Mouse (Mus musculus): ENCODE data around the gene Tex33. TPM values are rescaled to one million over a fixed set of nuclear protein-coding genes. Genes with fewer than 3 reads are reported as not detected.

Tex33 gene
- polyA plus RNA-seq, 1 experiment, result not detected

DNA sequence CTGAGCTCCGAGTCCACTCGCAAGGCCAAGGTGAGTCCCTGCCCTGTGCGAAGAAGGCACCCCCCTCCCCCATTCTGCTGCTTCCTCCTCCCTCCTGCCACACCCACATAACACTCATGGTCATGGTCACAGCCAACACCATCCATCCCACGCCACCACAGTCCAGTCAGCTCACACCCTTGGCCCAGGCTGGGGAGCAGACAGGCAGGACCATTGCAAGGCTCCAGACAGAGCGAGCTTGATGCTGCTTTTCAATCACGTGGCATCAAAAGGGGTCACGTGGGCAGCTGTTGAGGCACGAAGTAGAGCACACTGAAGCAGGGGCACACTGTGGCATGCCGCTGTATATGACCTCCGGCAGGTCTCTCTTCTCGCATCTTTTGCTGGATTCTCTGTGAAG, 40.0 kb upstream of the Tex33 start:
- TF ChIP-seq CTCF (IDR thresholded peaks at IDR 0.05; ENCODE audit: control insufficient read depth, insufficient read depth, low read length) (no peak), POLR2A (IDR thresholded peaks at IDR 0.05; ENCODE audit: borderline replicate concordance, control insufficient read depth, low read depth, low read length) (no peak)
- no peak overlapping the region for H3K4me3 ChIP-seq (replicated peaks; ENCODE audit: control insufficient read depth, low read depth, low read length)
- WGBS, result 82% methylated on average over 11 of the region's 11 CpGs
- H3K4me1 ChIP-seq (ENCODE audit: control insufficient read depth, insufficient read depth, low read length), result peaks cover 2% of the 10 kb centered on the region; the same call in 1 of the 2 replicates
- no peak overlapping the region for H3K27ac ChIP-seq (ENCODE audit: control insufficient read depth, insufficient read depth, low read depth, low read length, poor library complexity)

DNA sequence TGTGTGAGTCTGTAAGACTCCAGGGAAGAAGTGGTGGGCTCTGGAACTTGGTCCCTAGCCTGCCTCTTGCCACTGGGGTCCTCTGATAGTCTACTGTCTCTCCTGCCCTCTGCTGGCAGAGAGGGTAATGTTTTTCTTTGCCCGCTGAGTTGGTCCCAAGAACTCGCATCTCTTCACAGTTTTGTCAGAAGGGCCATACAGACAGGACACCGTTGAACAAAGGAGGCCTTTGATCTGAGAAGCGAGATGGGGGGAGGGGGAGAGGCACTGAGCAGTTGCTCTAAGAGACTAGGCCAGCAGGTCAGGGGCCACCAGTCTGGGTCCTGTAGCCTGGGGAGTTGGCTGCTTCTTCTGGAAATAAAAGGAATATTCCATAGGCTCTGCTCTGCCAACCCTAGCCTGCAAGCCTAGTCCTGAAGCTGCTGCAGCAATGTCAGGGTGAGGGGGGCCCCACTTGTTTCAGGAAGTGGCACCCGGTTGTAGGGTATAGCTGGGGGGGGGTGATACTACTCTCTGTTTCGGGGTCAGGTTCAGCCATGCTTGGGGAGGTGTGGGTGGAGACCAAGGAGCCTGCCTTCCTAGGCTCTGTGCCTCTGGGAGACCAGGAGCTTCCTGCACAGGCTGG, 39.3 kb upstream of the Tex33 start:
- WGBS, result 36% methylated on average over 6 of the region's 6 CpGs
- peaks cover 2% of the 10 kb centered on the region; the same call in 1 of the 2 replicates for H3K4me1 ChIP-seq (ENCODE audit: control insufficient read depth, insufficient read depth, low read length)
- no peak overlapping the region for H3K27ac ChIP-seq (ENCODE audit: control insufficient read depth, insufficient read depth, low read depth, low read length, poor library complexity)
- H3K4me3 ChIP-seq (replicated peaks; ENCODE audit: control insufficient read depth, low read depth, low read length), result no peak overlapping the region
- TF ChIP-seq CTCF (IDR thresholded peaks at IDR 0.05; ENCODE audit: control insufficient read depth, insufficient read depth, low read length), result peak; percentile 52; the same call in 1 of the 2 replicates
- no peak for TF ChIP-seq POLR2A (IDR thresholded peaks at IDR 0.05; ENCODE audit: borderline replicate concordance, control insufficient read depth, low read depth, low read length)

DNA sequence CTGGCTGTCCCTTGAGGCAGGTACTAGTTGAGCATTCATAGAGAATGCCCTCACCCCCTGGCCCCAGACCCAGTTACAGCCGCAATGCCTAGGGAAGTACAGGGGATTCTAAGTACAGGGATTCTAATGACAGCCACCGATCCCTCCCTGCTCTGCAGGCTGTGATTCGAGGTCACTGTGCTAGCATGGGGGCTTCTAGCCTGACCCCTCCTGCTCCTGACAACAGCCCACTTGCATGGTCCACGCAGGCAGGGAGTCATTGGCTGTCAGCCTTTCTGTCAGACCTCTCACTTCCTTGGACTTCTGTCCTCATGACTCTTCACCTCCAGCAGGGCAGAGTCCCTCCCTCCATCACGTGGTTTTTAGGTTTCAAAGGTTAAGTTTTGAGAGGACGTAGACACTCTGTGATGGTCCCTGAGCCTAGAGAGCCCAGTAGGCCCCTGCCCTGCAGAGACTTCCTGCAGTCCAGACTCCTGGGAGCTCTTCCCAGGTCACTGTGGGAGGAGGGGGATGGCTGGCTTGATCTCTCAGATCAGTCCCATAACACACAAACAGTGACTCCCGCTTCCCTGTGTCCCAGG, 35.9 kb upstream of the Tex33 start:
- WGBS, result 74% methylated on average over 7 of the region's 7 CpGs
- TF ChIP-seq CTCF (IDR thresholded peaks at IDR 0.05; ENCODE audit: control insufficient read depth, insufficient read depth, low read length) (no peak), POLR2A (IDR thresholded peaks at IDR 0.05; ENCODE audit: borderline replicate concordance, control insufficient read depth, low read depth, low read length) (no peak)
- Histone ChIP-seq H3K4me1 (ENCODE audit: control insufficient read depth, insufficient read depth, low read length) (no peaks in the 10 kb centered on the region), H3K27ac (ENCODE audit: control insufficient read depth, insufficient read depth, low read depth, low read length, poor library complexity) (no peak overlapping the region), H3K4me3 (replicated peaks; ENCODE audit: control insufficient read depth, low read depth, low read length) (no peak overlapping the region)

DNA sequence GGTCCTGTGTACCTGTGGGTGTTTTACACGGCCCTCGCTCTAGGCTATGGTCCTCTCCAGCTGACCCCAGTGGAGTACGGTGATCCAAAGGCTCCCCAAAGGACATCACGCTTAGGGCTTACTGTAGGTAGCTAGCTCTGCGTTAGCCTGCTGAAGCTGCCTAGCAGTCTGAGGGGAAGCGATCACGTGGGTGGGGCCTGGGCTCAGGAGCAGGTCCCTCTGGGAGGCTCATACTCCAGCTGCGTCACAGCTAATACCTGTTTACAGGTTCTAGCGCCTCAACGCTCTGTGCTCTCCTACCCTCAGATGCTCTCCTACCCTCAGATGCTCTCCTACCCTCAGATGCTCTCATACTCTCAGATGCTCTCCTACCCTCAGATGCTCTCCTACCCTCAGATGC, 35.2 kb upstream of the Tex33 start:
- TF ChIP-seq POLR2A (IDR thresholded peaks at IDR 0.05; ENCODE audit: borderline replicate concordance, control insufficient read depth, low read depth, low read length) (no peak), CTCF (IDR thresholded peaks at IDR 0.05; ENCODE audit: control insufficient read depth, insufficient read depth, low read length) (no peak)
- no peaks in the 10 kb centered on the region; the same call in 1 of the 2 replicates for H3K4me1 ChIP-seq (ENCODE audit: control insufficient read depth, insufficient read depth, low read length)
- no peak overlapping the region for H3K4me3 ChIP-seq (replicated peaks; ENCODE audit: control insufficient read depth, low read depth, low read length)
- H3K27ac ChIP-seq (ENCODE audit: control insufficient read depth, insufficient read depth, low read depth, low read length, poor library complexity), result no peak overlapping the region
- 86% methylated on average over 10 of the region's 10 CpGs for WGBS

DNA sequence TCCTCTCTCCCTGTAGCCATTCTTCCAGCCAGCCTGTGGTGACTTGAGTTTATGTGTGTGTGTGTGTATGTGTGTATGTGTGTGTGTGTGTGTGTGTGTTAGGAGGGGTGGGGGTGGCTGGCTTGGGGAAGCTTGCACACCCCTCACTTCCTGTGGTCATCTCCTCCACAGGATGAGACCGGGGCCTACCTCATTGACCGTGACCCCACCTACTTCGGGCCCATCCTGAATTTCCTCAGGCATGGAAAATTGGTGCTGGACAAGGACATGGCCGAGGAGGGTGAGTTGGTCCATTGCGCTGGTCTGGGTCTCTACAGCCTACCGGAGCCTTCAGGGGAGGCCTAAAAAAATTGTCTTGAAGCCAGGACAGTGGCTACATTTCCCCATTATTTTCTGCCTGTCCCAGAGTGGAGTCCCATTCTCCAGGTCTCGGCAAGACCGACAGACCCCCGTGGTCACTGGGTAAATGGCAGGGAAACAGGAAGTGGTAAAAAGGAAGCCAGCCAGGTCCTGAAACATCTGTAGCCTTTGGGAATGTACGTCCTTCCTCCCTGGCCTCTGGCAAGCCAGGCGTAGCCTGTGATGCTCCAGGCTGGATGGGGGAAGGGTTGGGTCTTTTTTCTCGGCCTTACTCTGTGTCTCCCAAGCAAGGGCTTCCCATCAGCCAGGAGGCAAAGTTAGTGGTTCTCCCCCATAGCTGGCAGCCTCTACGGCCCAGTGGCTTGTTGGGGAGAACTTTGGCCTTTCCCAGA, 34.3 kb upstream of the Tex33 start:
- WGBS, result 61% methylated on average over 13 of the region's 13 CpGs
- TF ChIP-seq POLR2A (IDR thresholded peaks at IDR 0.05; ENCODE audit: borderline replicate concordance, control insufficient read depth, low read depth, low read length), result no peak
- no peak for TF ChIP-seq CTCF (IDR thresholded peaks at IDR 0.05; ENCODE audit: control insufficient read depth, insufficient read depth, low read length)
- Histone ChIP-seq H3K4me3 (replicated peaks; ENCODE audit: control insufficient read depth, low read depth, low read length) (no peak overlapping the region), H3K27ac (ENCODE audit: control insufficient read depth, insufficient read depth, low read depth, low read length, poor library complexity) (no peak overlapping the region), H3K4me1 (ENCODE audit: control insufficient read depth, insufficient read depth, low read length) (no peaks in the 10 kb centered on the region; the same call in 1 of the 2 replicates)

DNA sequence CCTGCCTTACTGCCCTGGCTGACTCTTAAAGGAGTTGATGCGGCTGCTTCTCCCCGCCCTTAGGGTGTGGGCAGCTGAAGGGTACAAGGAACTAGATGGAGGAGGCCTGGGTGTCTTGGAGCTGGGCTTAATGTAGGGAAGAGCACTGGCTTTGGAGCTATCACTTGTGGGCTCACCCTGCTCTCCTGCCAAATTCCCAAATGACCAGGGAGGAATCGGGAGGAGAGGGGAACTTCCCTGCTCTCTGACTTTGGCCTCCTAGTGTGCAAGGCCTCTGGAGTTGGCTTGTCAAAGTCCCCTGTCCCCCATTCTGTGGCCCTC, 33.4 kb upstream of the Tex33 start:
- 32% methylated on average over 3 of the region's 3 CpGs for WGBS
- no peak overlapping the region for H3K27ac ChIP-seq (ENCODE audit: control insufficient read depth, insufficient read depth, low read depth, low read length, poor library complexity)
- TF ChIP-seq CTCF (IDR thresholded peaks at IDR 0.05; ENCODE audit: control insufficient read depth, insufficient read depth, low read length) (no peak), POLR2A (IDR thresholded peaks at IDR 0.05; ENCODE audit: borderline replicate concordance, control insufficient read depth, low read depth, low read length) (no peak)

DNA sequence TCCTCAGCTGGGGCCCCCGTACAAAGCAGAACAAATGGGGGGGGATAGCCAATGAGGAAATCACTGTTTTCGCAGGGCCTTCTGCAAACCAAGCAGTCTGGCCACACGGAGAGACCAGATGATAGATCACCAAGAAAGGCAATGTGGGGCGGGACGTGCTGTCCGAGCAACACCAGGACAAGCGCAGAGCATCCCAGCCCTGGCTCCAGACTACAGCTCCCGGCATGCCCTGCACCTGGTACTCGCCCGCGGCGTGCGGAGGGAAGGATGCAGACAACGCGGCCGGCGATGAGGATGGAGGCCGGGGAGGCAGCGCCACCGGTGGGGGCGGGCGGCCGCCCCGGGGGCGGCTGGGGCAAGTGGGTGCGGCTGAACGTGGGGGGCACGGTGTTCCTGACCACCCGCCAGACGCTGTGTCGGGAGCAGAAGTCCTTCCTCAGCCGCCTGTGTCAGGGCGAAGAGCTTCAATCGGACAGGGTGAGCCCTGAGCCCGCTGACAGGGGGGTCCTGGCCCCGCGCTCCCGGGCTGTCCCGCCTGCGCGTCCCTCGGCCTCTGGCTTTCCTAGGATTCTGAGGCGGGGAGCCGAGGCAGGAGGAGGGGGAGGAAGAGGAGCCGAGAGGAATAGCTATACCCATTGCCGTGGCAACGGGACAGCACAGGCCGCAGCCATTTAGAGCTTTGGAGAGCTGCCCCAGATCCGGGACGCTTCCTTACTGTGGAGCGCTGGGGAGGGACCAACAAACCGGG, 32.9 kb upstream of the Tex33 start, which contains the start of gene Kctd17:
Gene Kctd17 (plus strand): TSS at position 174 of the 748 bp plus-strand sequence.
- Histone ChIP-seq H3K4me3 (replicated peaks; ENCODE audit: control insufficient read depth, low read depth, low read length) (peak within 1 kb of the TSS; percentile 39), H3K27ac (ENCODE audit: control insufficient read depth, insufficient read depth, low read depth, low read length, poor library complexity) (no peak within 1 kb of the TSS), H3K4me1 (ENCODE audit: control insufficient read depth, insufficient read depth, low read length) (no peaks in the 10 kb centered on the region; the same call in 1 of the 2 replicates)
- 2% methylated on average over 51 of the region's 52 CpGs for WGBS
- TF ChIP-seq POLR2A (IDR thresholded peaks at IDR 0.05; ENCODE audit: borderline replicate concordance, control insufficient read depth, low read depth, low read length) (no peak), CTCF (IDR thresholded peaks at IDR 0.05; ENCODE audit: control insufficient read depth, insufficient read depth, low read length) (no peak)

More for the DNA sequence above, 33.4 kb upstream of the Tex33 start:
- no peaks in the 10 kb centered on the region; the same call in 1 of the 2 replicates for H3K4me1 ChIP-seq (ENCODE audit: control insufficient read depth, insufficient read depth, low read length)
- H3K4me3 ChIP-seq (replicated peaks; ENCODE audit: control insufficient read depth, low read depth, low read length), result no peak overlapping the region

DNA sequence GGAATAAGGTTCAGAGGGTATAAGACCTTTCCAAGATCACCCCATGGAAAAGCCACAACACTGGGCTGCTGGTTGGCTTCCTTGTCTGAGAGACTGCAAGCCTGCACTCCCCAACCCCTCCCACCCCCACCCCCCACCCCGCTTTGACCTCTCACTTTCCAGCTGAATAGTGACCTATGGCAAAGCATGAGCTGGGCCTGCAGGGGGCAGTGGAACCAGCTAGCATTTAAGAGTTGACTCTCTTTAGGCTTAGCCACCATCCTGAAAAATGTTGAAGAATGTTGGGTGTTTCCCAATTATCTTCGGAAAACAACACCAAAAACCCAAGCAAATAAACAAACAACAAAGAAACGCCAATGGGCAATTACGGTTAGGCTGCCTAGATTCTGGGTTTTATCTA, 29.5 kb upstream of the Tex33 start:
- no peak overlapping the region for H3K27ac ChIP-seq (ENCODE audit: control insufficient read depth, insufficient read depth, low read depth, low read length, poor library complexity)

More for the DNA sequence above, 29.5 kb upstream of the Tex33 start:
- H3K4me1 ChIP-seq (ENCODE audit: control insufficient read depth, insufficient read depth, low read length), result no peaks in the 10 kb centered on the region; the same call in 1 of the 2 replicates
- H3K4me3 ChIP-seq (replicated peaks; ENCODE audit: control insufficient read depth, low read depth, low read length), result no peak overlapping the region
- TF ChIP-seq POLR2A (IDR thresholded peaks at IDR 0.05; ENCODE audit: borderline replicate concordance, control insufficient read depth, low read depth, low read length), result no peak
- no peak for TF ChIP-seq CTCF (IDR thresholded peaks at IDR 0.05; ENCODE audit: control insufficient read depth, insufficient read depth, low read length)
- 78% methylated on average over 4 of the region's 4 CpGs for WGBS

Measured in bone marrow, adult 2 months (tissue).